Mouse (Mus musculus): Measurements from ENCODE around the gene Ctnnd2. TPM values are rescaled to one million over a fixed set of nuclear protein-coding genes. Genes with fewer than 3 reads are reported as not detected.

Gene Ctnnd2
- total and polyA plus RNA-seq, 3 experiments, result 0.16 TPM; not detected in 2

DNA sequence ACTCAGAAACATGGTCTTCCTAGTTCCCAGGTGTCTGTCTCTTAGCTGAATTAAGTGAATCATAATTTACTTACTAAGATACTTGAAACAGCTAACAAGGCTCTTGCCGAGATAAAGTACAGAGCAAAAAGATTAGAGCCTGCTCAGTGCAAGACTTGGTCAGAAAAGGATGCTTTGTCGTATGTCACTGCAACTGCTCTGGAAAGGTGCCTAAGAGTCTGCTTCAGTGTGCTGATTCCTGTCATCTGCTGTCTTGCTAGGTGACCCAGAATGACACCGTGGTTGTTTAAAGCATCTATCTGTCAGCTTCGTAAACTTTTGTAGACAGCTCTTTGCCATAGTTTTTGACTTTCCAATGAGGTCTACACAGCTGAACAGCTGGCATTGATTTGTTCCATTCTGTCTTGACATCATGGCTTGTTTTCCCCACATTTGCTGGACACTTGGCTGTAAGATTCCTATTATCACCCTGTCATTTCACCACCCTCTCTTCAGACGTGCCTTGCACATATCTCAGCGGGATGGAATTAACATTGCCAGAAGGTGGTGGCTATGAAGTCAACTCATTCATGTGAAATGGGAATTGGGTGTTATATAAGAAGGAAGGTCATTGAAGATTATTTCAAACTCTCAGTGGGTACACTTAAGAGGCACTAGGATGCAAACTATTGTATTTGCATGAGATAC lies 299.0 kb downstream of the Ctnnd2 start:
- TF ChIP-seq POLR2AphosphoS5 (IDR thresholded peaks at IDR 0.05; ENCODE audit: insufficient replicate concordance, low read depth, low read length) (no peak), CTCF (IDR thresholded peaks at IDR 0.05; ENCODE audit: low read depth, low read length) (no peak), TAL1 (conservative IDR thresholded peaks at IDR 0.05; ENCODE audit: low read depth, low read length) (no peak), GATA2 (IDR thresholded peaks at IDR 0.05; ENCODE audit: borderline replicate concordance, low read depth, low read length) (no peak), GATA1 (IDR thresholded peaks at IDR 0.05; ENCODE audit: borderline replicate concordance, low read length) (no peak)
- Histone ChIP-seq H3K36me3 (replicated peaks) (no peaks in the 10 kb centered on the region), H3K27me3 (ENCODE audit: insufficient read depth, low read length) (no peaks in the 10 kb centered on the region), H3K4me3 (ENCODE audit: low read depth, low read length) (no peak overlapping the region), H3K4me1 (ENCODE audit: insufficient read depth, low read depth, low read length) (no peaks in the 10 kb centered on the region), H3K9me3 (replicated peaks) (no peaks in the 10 kb centered on the region; the same call in 1 of the 2 replicates)
- ATAC-seq (ENCODE audit: extremely low read depth, insufficient number of reproducible peaks, low FRiP score, poor library complexity, severe bottlenecking) (no peak), DNase-seq (ENCODE audit: low spot score) (no peak)

GRCm38 (mm10) chr15:30480676-30481075 lies 308.3 kb downstream of the Ctnnd2 start:
- DNase-seq (ENCODE audit: low spot score) (no peak), ATAC-seq (ENCODE audit: extremely low read depth, insufficient number of reproducible peaks, low FRiP score, poor library complexity, severe bottlenecking) (no peak)
- TF ChIP-seq POLR2AphosphoS5 (IDR thresholded peaks at IDR 0.05; ENCODE audit: insufficient replicate concordance, low read depth, low read length), result no peak
- TF ChIP-seq GATA1 (IDR thresholded peaks at IDR 0.05; ENCODE audit: borderline replicate concordance, low read length), result no peak
- TF ChIP-seq TAL1 (conservative IDR thresholded peaks at IDR 0.05; ENCODE audit: low read depth, low read length), result no peak
- TF ChIP-seq GATA2 (IDR thresholded peaks at IDR 0.05; ENCODE audit: borderline replicate concordance, low read depth, low read length), result no peak
- no peak for TF ChIP-seq CTCF (IDR thresholded peaks at IDR 0.05; ENCODE audit: low read depth, low read length)
- Histone ChIP-seq H3K9me3 (replicated peaks) (peaks cover 2% of the 10 kb centered on the region; the same call in 1 of the 2 replicates), H3K4me3 (ENCODE audit: low read depth, low read length) (no peak overlapping the region), H3K36me3 (replicated peaks) (no peaks in the 10 kb centered on the region), H3K27me3 (ENCODE audit: insufficient read depth, low read length) (no peaks in the 10 kb centered on the region), H3K4me1 (ENCODE audit: insufficient read depth, low read depth, low read length) (no peaks in the 10 kb centered on the region)

GRCm38 (mm10) chr15:30506476-30506875 lies 334.1 kb downstream of the Ctnnd2 start:
- Histone ChIP-seq H3K36me3 (replicated peaks) (no peaks in the 10 kb centered on the region), H3K9me3 (replicated peaks) (no peaks in the 10 kb centered on the region), H3K4me1 (ENCODE audit: insufficient read depth, low read depth, low read length) (no peaks in the 10 kb centered on the region), H3K4me3 (ENCODE audit: low read depth, low read length) (no peak overlapping the region), H3K27me3 (ENCODE audit: insufficient read depth, low read length) (no peaks in the 10 kb centered on the region)
- DNase-seq (ENCODE audit: low spot score) (no peak), ATAC-seq (ENCODE audit: extremely low read depth, insufficient number of reproducible peaks, low FRiP score, poor library complexity, severe bottlenecking) (no peak)
- TF ChIP-seq POLR2AphosphoS5 (IDR thresholded peaks at IDR 0.05; ENCODE audit: insufficient replicate concordance, low read depth, low read length) (no peak), TAL1 (conservative IDR thresholded peaks at IDR 0.05; ENCODE audit: low read depth, low read length) (no peak), GATA1 (IDR thresholded peaks at IDR 0.05; ENCODE audit: borderline replicate concordance, low read length) (no peak), GATA2 (IDR thresholded peaks at IDR 0.05; ENCODE audit: borderline replicate concordance, low read depth, low read length) (no peak), CTCF (IDR thresholded peaks at IDR 0.05; ENCODE audit: low read depth, low read length) (no peak)

DNA sequence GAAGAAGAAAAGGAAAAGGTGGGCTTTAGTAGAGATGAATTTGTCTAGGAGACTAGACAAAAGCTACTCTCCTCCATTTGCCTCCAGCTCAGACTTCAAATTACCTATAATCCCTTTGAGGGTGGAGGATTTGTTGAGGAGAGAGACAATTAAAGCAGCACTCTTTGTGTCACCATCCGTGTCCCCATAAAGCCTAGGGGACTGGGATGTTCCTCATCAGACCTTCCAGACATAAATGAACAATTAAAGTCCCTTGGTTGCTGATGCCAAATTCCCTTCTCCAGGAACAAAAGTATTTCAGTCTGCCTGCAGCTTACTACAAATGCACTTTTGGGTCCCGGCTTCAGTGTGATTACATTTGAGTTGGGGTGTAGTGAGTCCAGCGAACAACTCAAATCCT lies 340.1 kb downstream of the Ctnnd2 start:
- no peaks in the 10 kb centered on the region for H3K9me3 ChIP-seq (replicated peaks)
- no peaks in the 10 kb centered on the region for H3K27me3 ChIP-seq (ENCODE audit: insufficient read depth, low read length)
- no peaks in the 10 kb centered on the region for H3K36me3 ChIP-seq (replicated peaks)
- H3K4me3 ChIP-seq (ENCODE audit: low read depth, low read length), result no peak overlapping the region
- DNase-seq (ENCODE audit: low spot score) (no peak), ATAC-seq (ENCODE audit: extremely low read depth, insufficient number of reproducible peaks, low FRiP score, poor library complexity, severe bottlenecking) (no peak)
- TF ChIP-seq GATA1 (IDR thresholded peaks at IDR 0.05; ENCODE audit: borderline replicate concordance, low read length), result no peak
- no peak for TF ChIP-seq CTCF (IDR thresholded peaks at IDR 0.05; ENCODE audit: low read depth, low read length)
- TF ChIP-seq GATA2 (IDR thresholded peaks at IDR 0.05; ENCODE audit: borderline replicate concordance, low read depth, low read length), result no peak
- no peak for TF ChIP-seq TAL1 (conservative IDR thresholded peaks at IDR 0.05; ENCODE audit: low read depth, low read length)
- no peak for TF ChIP-seq POLR2AphosphoS5 (IDR thresholded peaks at IDR 0.05; ENCODE audit: insufficient replicate concordance, low read depth, low read length)
- H3K4me1 ChIP-seq (ENCODE audit: insufficient read depth, low read depth, low read length), result no peaks in the 10 kb centered on the region

DNA sequence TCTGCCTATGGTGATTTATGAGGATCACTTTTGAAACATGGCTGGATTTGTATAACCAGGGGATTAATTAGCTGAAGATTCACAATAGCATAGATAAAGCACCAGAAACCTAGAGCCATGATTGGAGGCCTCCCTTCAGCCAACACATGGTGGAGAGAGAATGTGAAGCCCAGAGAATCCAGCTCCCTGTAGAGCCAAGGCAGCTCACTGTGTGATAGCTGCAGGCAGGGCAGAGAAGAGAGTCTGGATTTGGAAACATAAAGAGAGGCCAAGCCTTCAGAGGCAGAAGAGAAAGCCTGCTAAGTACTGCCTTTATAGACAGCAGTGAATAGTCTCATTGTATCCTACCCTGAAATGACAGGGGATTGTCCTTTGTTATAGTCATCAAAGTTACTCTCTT lies 340.7 kb downstream of the Ctnnd2 start:
- ATAC-seq (ENCODE audit: extremely low read depth, insufficient number of reproducible peaks, low FRiP score, poor library complexity, severe bottlenecking) (no peak), DNase-seq (ENCODE audit: low spot score) (no peak)
- TF ChIP-seq GATA2 (IDR thresholded peaks at IDR 0.05; ENCODE audit: borderline replicate concordance, low read depth, low read length) (no peak), TAL1 (conservative IDR thresholded peaks at IDR 0.05; ENCODE audit: low read depth, low read length) (no peak), GATA1 (IDR thresholded peaks at IDR 0.05; ENCODE audit: borderline replicate concordance, low read length) (no peak), CTCF (IDR thresholded peaks at IDR 0.05; ENCODE audit: low read depth, low read length) (no peak), POLR2AphosphoS5 (IDR thresholded peaks at IDR 0.05; ENCODE audit: insufficient replicate concordance, low read depth, low read length) (no peak)
- H3K27me3 ChIP-seq (ENCODE audit: insufficient read depth, low read length), result no peaks in the 10 kb centered on the region
- no peaks in the 10 kb centered on the region for H3K9me3 ChIP-seq (replicated peaks)
- H3K4me3 ChIP-seq (ENCODE audit: low read depth, low read length), result no peak overlapping the region
- H3K4me1 ChIP-seq (ENCODE audit: insufficient read depth, low read depth, low read length), result no peaks in the 10 kb centered on the region
- no peaks in the 10 kb centered on the region for H3K36me3 ChIP-seq (replicated peaks)

- Histone ChIP-seq H3K4me3 (ENCODE audit: low read depth, low read length) (no peak overlapping the region), H3K4me1 (ENCODE audit: insufficient read depth, low read depth, low read length) (no peaks in the 10 kb centered on the region), H3K9me3 (replicated peaks) (no peaks in the 10 kb centered on the region), H3K36me3 (replicated peaks) (no peaks in the 10 kb centered on the region), H3K27me3 (ENCODE audit: insufficient read depth, low read length) (no peaks in the 10 kb centered on the region)
- DNase-seq (ENCODE audit: low spot score) (no peak), ATAC-seq (ENCODE audit: extremely low read depth, insufficient number of reproducible peaks, low FRiP score, poor library complexity, severe bottlenecking) (no peak)
- TF ChIP-seq TAL1 (conservative IDR thresholded peaks at IDR 0.05; ENCODE audit: low read depth, low read length), result no peak
Measured at GRCm38 (mm10) chr15:30515425-30515824, 343.0 kb downstream of the Ctnnd2 start.
